Mouse (Mus musculus) liver, embryonic 13.5 days (tissue): ENCODE results near the gene Rorc. TPM values are rescaled to one million over a fixed set of nuclear protein-coding genes. Genes with fewer than 3 reads are reported as not detected.
A peak's percentile ranks its signal among the peaks of the same experiment; 100 is the strongest.

Experiments used
- ATAC-seq: fragments of 200-750 bp; cut with Nextera tagmentation; 2 replicates; pipeline ENCODE4 v1.8.0; 2017; ENCODE audit warnings: low read depth, mild to moderate bottlenecking, moderate number of reproducible peaks, moderate library complexity
- DNase-seq: peaks from one replicate; pipeline ENCODE4 v3.0.0; 2022
- H3K27ac ChIP-seq: fragments of 300-500 bp; sonication (generic); 2 replicates; pipeline ENCODE4 v1.5.1; 2015; ENCODE audit warnings: moderate library complexity, mild to moderate bottlenecking, inconsistent platforms
- H3K27me3 ChIP-seq: fragments of 300-500 bp; sonication (generic); 2 replicates; pipeline ENCODE4 v1.6.1; 2015; ENCODE audit warnings: mild to moderate bottlenecking, inconsistent platforms
- H3K36me3 ChIP-seq: fragments of 300-500 bp; sonication (generic); 2 replicates; pipeline ENCODE4 v1.6.1; 2015; ENCODE audit warnings: mild to moderate bottlenecking, inconsistent platforms
- H3K4me1 ChIP-seq: fragments of 300-500 bp; sonication (generic); replicated peaks from 2 replicates; pipeline ENCODE4 v1.6.1; 2015; ENCODE audit warnings: inconsistent platforms
- H3K4me2 ChIP-seq: fragments of 300-500 bp; sonication (generic); 2 replicates; pipeline ENCODE4 v1.6.1; 2015; ENCODE audit warnings: inconsistent platforms, mild to moderate bottlenecking, moderate library complexity
- H3K4me3 ChIP-seq: fragments of 300-500 bp; sonication (generic); replicated peaks from 2 replicates; pipeline ENCODE4 v1.5.1; 2015; ENCODE audit warnings: mild to moderate bottlenecking, inconsistent platforms
- H3K9ac ChIP-seq: fragments of 300-500 bp; sonication (generic); 2 replicates; pipeline ENCODE4 v1.6.1; 2015; ENCODE audit warnings: mild to moderate bottlenecking, inconsistent platforms
- H3K9me3 ChIP-seq: fragments of 300-500 bp; sonication (generic); replicated peaks from 2 replicates; pipeline ENCODE4 v1.6.1; 2016; ENCODE audit warnings: inconsistent platforms
- WGBS: fragments of 180-500 bp; shearing (Covaris S2); methylation state at CpG from one replicate; pipeline ENCODE4 v1.1.7; 2015; ENCODE audit not compliant: insufficient replicate concordance; 5-methylcytosine and 5-hydroxymethylcytosine counted together
- polyA plus RNA-seq: library from polyadenylated mRNA; unstranded; fragments of >200 nt; fragmentation: Nextera tagmentation; extraction: Ambion mirVana; gene quantifications from 2 replicates; pipeline ENCODE4 v1.2.1, GENCODE M21; 2015

Rorc gene
- polyA plus RNA-seq, 1 experiment from 2014 or later, result 0.58 TPM

GRCm38 (mm10) chr3:94363291-94364153, 9.1 kb upstream of the Rorc start:
- Histone ChIP-seq H3K4me1 (peaks cover 4% of the 10 kb centered on the region; the same call in 1 of the 2 replicates), H3K36me3 (no peaks in the 10 kb centered on the region), H3K9ac (peak overlapping the region; percentile 36), H3K27me3 (peaks cover 51% of the 10 kb centered on the region), H3K9me3 (no peaks in the 10 kb centered on the region), H3K4me3 (peak overlapping the region; percentile 43), H3K4me2 (peak overlapping the region; percentile 62), H3K27ac (no peak overlapping the region)
- WGBS, result 6% methylated on average over 92 of the region's 97 CpGs
- ATAC-seq (peak; percentile 30; the same call in 1 of the 2 replicates), DNase-seq (no peak)

- no peak overlapping the region for H3K27ac ChIP-seq
- peak overlapping the region; percentile 43 for H3K4me3 ChIP-seq
- H3K4me2 ChIP-seq, result peak overlapping the region; percentile 62
- no peak for DNase-seq
- peaks cover 4% of the 10 kb centered on the region; the same call in 1 of the 2 replicates for H3K4me1 ChIP-seq
- no peaks in the 10 kb centered on the region for H3K36me3 ChIP-seq
- peaks cover 51% of the 10 kb centered on the region for H3K27me3 ChIP-seq
- ATAC-seq, result no peak
- peak overlapping the region; percentile 36; the same call in 1 of the 2 replicates for H3K9ac ChIP-seq
- H3K9me3 ChIP-seq, result no peaks in the 10 kb centered on the region
- 6% methylated on average over 23 of the region's 23 CpGs for WGBS
Measured at GRCm38 (mm10) chr3:94364154-94364526, 8.5 kb upstream of the Rorc start.

- H3K4me2 ChIP-seq, result no peak overlapping the region
- no peak overlapping the region for H3K9ac ChIP-seq
- 18% methylated on average over 3 of the region's 3 CpGs for WGBS
- H3K27me3 ChIP-seq, result peaks cover 48% of the 10 kb centered on the region
- ATAC-seq (no peak), DNase-seq (peak; percentile 45)
- no peaks in the 10 kb centered on the region for H3K36me3 ChIP-seq
- H3K9me3 ChIP-seq, result no peaks in the 10 kb centered on the region
- H3K4me1 ChIP-seq, result peaks cover 4% of the 10 kb centered on the region; the same call in 1 of the 2 replicates
- no peak overlapping the region for H3K4me3 ChIP-seq
- no peak overlapping the region for H3K27ac ChIP-seq
Measured at GRCm38 (mm10) chr3:94366761-94367160, 5.8 kb upstream of the Rorc start.

GRCm38 (mm10) chr3:94367511-94367910, 5.1 kb upstream of the Rorc start:
- H3K27ac ChIP-seq, result no peak overlapping the region

GRCm38 (mm10) chr3:94368631-94369030, 4.0 kb upstream of the Rorc start:
- 42% methylated on average over 6 of the region's 6 CpGs for WGBS
- Histone ChIP-seq H3K27me3 (peaks cover 33% of the 10 kb centered on the region), H3K4me3 (no peak overlapping the region), H3K27ac (no peak overlapping the region), H3K36me3 (no peaks in the 10 kb centered on the region), H3K9me3 (no peaks in the 10 kb centered on the region), H3K4me1 (peaks cover 9% of the 10 kb centered on the region), H3K9ac (no peak overlapping the region), H3K4me2 (no peak overlapping the region)
- DNase-seq (no peak), ATAC-seq (no peak)

More at GRCm38 (mm10) chr3:94367511-94367910, 5.1 kb upstream of the Rorc start:
- no peak overlapping the region for H3K9ac ChIP-seq
- ATAC-seq (no peak), DNase-seq (no peak)
- H3K4me1 ChIP-seq, result peaks cover 4% of the 10 kb centered on the region; the same call in 1 of the 2 replicates
- no peak overlapping the region for H3K4me3 ChIP-seq
- 61% methylated on average over 6 of the region's 6 CpGs for WGBS
- H3K36me3 ChIP-seq, result no peaks in the 10 kb centered on the region
- no peaks in the 10 kb centered on the region for H3K9me3 ChIP-seq
- H3K27me3 ChIP-seq, result peaks cover 44% of the 10 kb centered on the region
- H3K4me2 ChIP-seq, result no peak overlapping the region

GRCm38 (mm10) chr3:94369709-94370108, 2.9 kb upstream of the Rorc start:
- no peaks in the 10 kb centered on the region for H3K9me3 ChIP-seq
- DNase-seq (no peak), ATAC-seq (peak; percentile 45)
- H3K4me2 ChIP-seq, result no peak overlapping the region
- peaks cover 22% of the 10 kb centered on the region for H3K27me3 ChIP-seq
- no peak overlapping the region for H3K27ac ChIP-seq
- WGBS, result 27% methylated on average over 2 of the region's 2 CpGs
- H3K9ac ChIP-seq, result no peak overlapping the region
- peaks cover 12% of the 10 kb centered on the region for H3K4me1 ChIP-seq
- H3K4me3 ChIP-seq, result no peak overlapping the region
- H3K36me3 ChIP-seq, result no peaks in the 10 kb centered on the region

- ATAC-seq (peak; percentile 50), DNase-seq (peak; percentile 12)
- 0 out of 2 replicates have a peak, but pooled peaks cover 5% of the 10 kb centered on the region for H3K27me3 ChIP-seq
- WGBS, result 12% methylated on average over 11 of the region's 11 CpGs
- H3K27ac ChIP-seq, result no peak overlapping the region
- no peak overlapping the region for H3K9ac ChIP-seq
- H3K4me2 ChIP-seq, result no peak overlapping the region
- H3K4me3 ChIP-seq, result no peak overlapping the region
- H3K4me1 ChIP-seq, result peaks cover 12% of the 10 kb centered on the region
- H3K36me3 ChIP-seq, result no peaks in the 10 kb centered on the region
- H3K9me3 ChIP-seq, result no peaks in the 10 kb centered on the region
Measured at GRCm38 (mm10) chr3:94371637-94372036, 957 bp upstream of the Rorc start.

GRCm38 (mm10) chr3:94372038-94372437, 556 bp upstream of the Rorc start:
- H3K27ac ChIP-seq, result no peak overlapping the region

GRCm38 (mm10) chr3:94373090-94373489, 496 bp downstream of the Rorc start:
- WGBS, result 6% methylated on average over 10 of the region's 10 CpGs
- Histone ChIP-seq H3K9me3 (no peaks in the 10 kb centered on the region), H3K36me3 (no peaks in the 10 kb centered on the region), H3K4me3 (no peak overlapping the region), H3K9ac (peak overlapping the region; percentile 9; the same call in 1 of the 2 replicates), H3K27me3 (0 out of 2 replicates have a peak, but pooled peaks cover 5% of the 10 kb centered on the region), H3K4me2 (peak overlapping the region; percentile 19), H3K4me1 (peaks cover 12% of the 10 kb centered on the region), H3K27ac (no peak overlapping the region)
- ATAC-seq (no peak), DNase-seq (no peak)

More at GRCm38 (mm10) chr3:94372038-94372437, 556 bp upstream of the Rorc start:
- ATAC-seq (no peak), DNase-seq (no peak)
- peaks cover 12% of the 10 kb centered on the region for H3K4me1 ChIP-seq
- no peaks in the 10 kb centered on the region for H3K9me3 ChIP-seq
- H3K27me3 ChIP-seq, result 0 out of 2 replicates have a peak, but pooled peaks cover 5% of the 10 kb centered on the region
- no peak overlapping the region for H3K4me3 ChIP-seq
- no peaks in the 10 kb centered on the region for H3K36me3 ChIP-seq
- 0% methylated on average over 2 of the region's 3 CpGs for WGBS
- no peak overlapping the region for H3K4me2 ChIP-seq
- H3K9ac ChIP-seq, result no peak overlapping the region

- Histone ChIP-seq H3K9ac (no peak overlapping the region), H3K27me3 (0 out of 2 replicates have a peak, but pooled peaks cover 5% of the 10 kb centered on the region), H3K4me1 (peaks cover 12% of the 10 kb centered on the region), H3K27ac (no peak overlapping the region), H3K9me3 (no peaks in the 10 kb centered on the region), H3K36me3 (no peaks in the 10 kb centered on the region), H3K4me3 (no peak overlapping the region), H3K4me2 (peak overlapping the region; percentile 19)
- ATAC-seq (no peak), DNase-seq (no peak)
- 8% methylated on average over 5 of the region's 5 CpGs for WGBS
Measured at GRCm38 (mm10) chr3:94373597-94374011, 1.0 kb downstream of the Rorc start.

- Histone ChIP-seq H3K9me3 (no peaks in the 10 kb centered on the region), H3K4me3 (no peak overlapping the region), H3K27me3 (0 out of 2 replicates have a peak, but pooled peaks cover 5% of the 10 kb centered on the region), H3K27ac (no peak overlapping the region), H3K9ac (no peak overlapping the region), H3K36me3 (no peaks in the 10 kb centered on the region), H3K4me1 (peaks cover 12% of the 10 kb centered on the region), H3K4me2 (no peak overlapping the region)
- DNase-seq (no peak), ATAC-seq (no peak)
Measured at GRCm38 (mm10) chr3:94374636-94375035, 2.0 kb downstream of the Rorc start.
